Mouse (Mus musculus): ENCODE data around the gene Psmb2. TPM values are rescaled to one million over a fixed set of nuclear protein-coding genes. Genes with fewer than 3 reads are reported as not detected.

Gene Psmb2
- total and polyA plus RNA-seq, 3 experiments = 225 to 447 (median 395) TPM

- TF ChIP-seq USF2 (conservative IDR thresholded peaks at IDR 0.05; ENCODE audit: low read depth, low read length) (no peak), BHLHE40 (IDR thresholded peaks at IDR 0.05; ENCODE audit: low read depth, low read length) (no peak), NELFE (IDR thresholded peaks at IDR 0.05; ENCODE audit: low read depth, low read length) (no peak), UBTF (IDR thresholded peaks at IDR 0.05; ENCODE audit: low read depth, low read length) (no peak), E2F4 (IDR thresholded peaks at IDR 0.05; ENCODE audit: insufficient replicate concordance, low read depth, low read length) (no peak), POLR2AphosphoS2 (IDR thresholded peaks at IDR 0.05; ENCODE audit: low read depth, low read length) (no peak), EP300 (IDR thresholded peaks at IDR 0.05; ENCODE audit: low read length) (no peak), JUN (IDR thresholded peaks at IDR 0.05; ENCODE audit: insufficient read depth, low read depth, low read length) (no peak), GABPA (IDR thresholded peaks at IDR 0.05; ENCODE audit: insufficient replicate concordance, low read depth, low read length) (no peak), PAX5 (IDR thresholded peaks at IDR 0.05; ENCODE audit: low read length) (no peak), POLR2A (IDR thresholded peaks at IDR 0.05; ENCODE audit: low read depth, low read length) (no peak), ZKSCAN1 (IDR thresholded peaks at IDR 0.05; ENCODE audit: borderline replicate concordance, low read depth, low read length) (no peak), MYC (IDR thresholded peaks at IDR 0.05; ENCODE audit: low read depth, low read length) (no peak), RAD21 (IDR thresholded peaks at IDR 0.05; ENCODE audit: low read depth, low read length) (no peak), CTCF (conservative IDR thresholded peaks at IDR 0.05 in 1 of 2, IDR thresholded peaks at IDR 0.05 in 1 of 2; ENCODE audit: low read depth in 2 of 2, low read length in 2 of 2) (no peak), MAX (IDR thresholded peaks at IDR 0.05; ENCODE audit: low read length) (no peak)
- peak overlapping the region; percentile 52 for H3K4me2 ChIP-seq (ENCODE audit: insufficient read depth, low read depth, poor library complexity, severe bottlenecking)
- in situ Hi-C loops (cut with MboI; ENCODE audit: low pct_ligation_motif_present, low pct_unique_long_range_greater_than_20kb, low sequenced_read_pairs) (no loop called here), dilution Hi-C loops (cut with MboI; ENCODE audit: extremely low pct_ligation_motif_present, extremely low pct_unique_long_range_greater_than_20kb, low sequenced_read_pairs) (no loop called here)
- no peak overlapping the region for H3K27ac ChIP-seq (ENCODE audit: insufficient read depth, low read depth)
- no peak for DNase-seq (ENCODE audit: extremely low read depth)
- no peak overlapping the region for H3K9ac ChIP-seq (ENCODE audit: insufficient read depth, low read depth)
- H3K4me3 ChIP-seq (replicated peaks in 1 of 3; ENCODE audit: low read depth in 2 of 3, low read length in 2 of 3, poor library complexity in 1 of 3) = no peak overlapping the region
- peaks cover 11 to 51% of the 10 kb centered on the region in 2 experiments for H3K4me1 ChIP-seq (ENCODE audit: control insufficient read depth in 1 of 2, insufficient read depth in 2 of 2)
- no peaks in the 10 kb centered on the region for H3K27me3 ChIP-seq (replicated peaks)
- no peaks in the 10 kb centered on the region for H3K9me3 ChIP-seq (replicated peaks; ENCODE audit: low read length)
- H3K79me2 ChIP-seq (replicated peaks; ENCODE audit: control insufficient read depth, extremely low read depth, insufficient read depth, poor library complexity, severe bottlenecking) = peaks cover 17% of the 10 kb centered on the region
- peaks cover 34 to 50% of the 10 kb centered on the region in 2 experiments for H3K36me3 ChIP-seq (replicated peaks in 1 of 2; ENCODE audit: control insufficient read depth in 1 of 2, insufficient read depth in 1 of 2, low read length in 1 of 2)
Observed at GRCm38 (mm10) chr4:126751556-126752023, 74.2 kb downstream of the Psmb2 start.

DNA sequence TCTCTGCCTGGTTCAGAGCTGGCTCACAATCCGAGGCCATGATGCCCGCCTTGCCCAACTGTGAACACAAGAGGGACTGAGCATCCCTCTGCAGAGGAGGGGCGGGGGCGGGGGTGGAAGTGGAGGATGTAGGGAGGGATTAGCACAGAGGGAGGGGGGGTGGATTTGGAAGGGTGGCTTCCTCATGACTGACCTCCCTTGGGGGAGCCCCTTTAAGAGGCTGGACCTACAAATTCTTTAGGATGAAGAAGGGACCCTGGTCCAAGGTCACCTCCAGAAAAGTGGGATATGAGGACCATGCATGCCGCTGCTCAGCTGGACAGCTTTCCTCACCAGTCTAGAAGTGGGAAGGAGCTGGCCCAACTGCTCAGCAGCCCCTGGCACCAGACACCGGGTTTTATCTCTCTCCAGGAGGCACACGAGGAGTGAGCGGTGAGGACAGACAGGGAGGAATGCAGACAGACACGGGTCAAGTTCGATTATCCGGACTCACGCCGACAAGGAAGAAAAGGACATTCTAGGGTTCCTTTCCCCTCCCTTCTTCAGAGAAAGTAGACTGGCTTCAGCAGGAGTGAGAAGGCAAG lies 74.7 kb downstream of the Psmb2 start:
- no peak for DNase-seq (ENCODE audit: extremely low read depth)
- Histone ChIP-seq H3K79me2 (replicated peaks; ENCODE audit: control insufficient read depth, extremely low read depth, insufficient read depth, poor library complexity, severe bottlenecking) (peaks cover 17% of the 10 kb centered on the region), H3K36me3 (replicated peaks in 1 of 2; ENCODE audit: control insufficient read depth in 1 of 2, insufficient read depth in 1 of 2, low read length in 1 of 2) (peaks cover 29 to 49% of the 10 kb centered on the region in 2 experiments)

More for the DNA sequence above, 74.7 kb downstream of the Psmb2 start:
- TF ChIP-seq ETS1 (conservative IDR thresholded peaks at IDR 0.05; ENCODE audit: low read depth, low read length) = no peak
- no peak for TF ChIP-seq ZC3H11A (IDR thresholded peaks at IDR 0.05; ENCODE audit: low read depth, low read length)
- no peak for TF ChIP-seq EP300 (IDR thresholded peaks at IDR 0.05; ENCODE audit: low read length)
- no peak for TF ChIP-seq POLR2A (IDR thresholded peaks at IDR 0.05; ENCODE audit: low read depth, low read length)
- no peak for TF ChIP-seq USF2 (conservative IDR thresholded peaks at IDR 0.05; ENCODE audit: low read depth, low read length)
- no peak overlapping the region for H3K27ac ChIP-seq (ENCODE audit: insufficient read depth, low read depth)
- no peaks in the 10 kb centered on the region for H3K9me3 ChIP-seq (replicated peaks; ENCODE audit: low read length)
- H3K4me1 ChIP-seq (ENCODE audit: control insufficient read depth in 1 of 2, insufficient read depth in 2 of 2) = peaks cover 11 to 51% of the 10 kb centered on the region in 2 experiments
- dilution Hi-C loops (cut with MboI; ENCODE audit: extremely low pct_ligation_motif_present, extremely low pct_unique_long_range_greater_than_20kb, low sequenced_read_pairs) (no loop called here), in situ Hi-C loops (cut with MboI; ENCODE audit: low pct_ligation_motif_present, low pct_unique_long_range_greater_than_20kb, low sequenced_read_pairs) (no loop called here)
- peak overlapping the region; percentile 79 to 87 (median 83) for H3K4me3 ChIP-seq (replicated peaks in 1 of 3; ENCODE audit: low read depth in 2 of 3, low read length in 2 of 3, poor library complexity in 1 of 3)
- peak overlapping the region; percentile 72 for H3K9ac ChIP-seq (ENCODE audit: insufficient read depth, low read depth)
- H3K4me2 ChIP-seq (ENCODE audit: insufficient read depth, low read depth, poor library complexity, severe bottlenecking) = peak overlapping the region; percentile 52
- no peaks in the 10 kb centered on the region for H3K27me3 ChIP-seq (replicated peaks)
